Mouse (Mus musculus): ENCODE data around the gene Lgals7. TPM values are rescaled to one million over a fixed set of nuclear protein-coding genes. Genes with fewer than 3 reads are reported as not detected.

The Lgals7 gene
- polyA plus RNA-seq, 2 experiments from 2014 or later = 1.1 to 1.6 TPM

Other genes with a start within 250 kb of the Lgals7 start
- gene Acp7, start 232.5 kb upstream of the Lgals7 start, polyA plus RNA-seq (2017; shearing (Covaris generic)) = not detected
- 1 to 10 TPM; 1.6 to 2.2 TPM for gene Fbxo27, start 171.0 kb upstream of the Lgals7 start, polyA plus RNA-seq (2017; shearing (Covaris generic))
- 10 to 100 TPM in 1 of 2 experiments, 1 to 10 TPM in 1; 9.8 to 15.6 TPM for gene Fbxo17, start 147.0 kb upstream of the Lgals7 start, polyA plus RNA-seq (2017; shearing (Covaris generic))
- 10 to 100 TPM; 66.3 to 68.5 TPM for gene Mrps12, start 122.0 kb upstream of the Lgals7 start, polyA plus RNA-seq (2017; shearing (Covaris generic))
- 10 to 100 TPM in 1 of 2 experiments, 1 to 10 TPM in 1; 8.5 to 11.7 TPM for gene Sars2, start 121.9 kb upstream of the Lgals7 start, polyA plus RNA-seq (2017; shearing (Covaris generic))
- not detected for gene Ccer2, start 107.7 kb upstream of the Lgals7 start, polyA plus RNA-seq (2017; shearing (Covaris generic))
- 100 to 1,000 TPM in 1 of 2 experiments, 10 to 100 TPM in 1; 96.8 to 128 TPM for gene Sirt2, start 97.1 kb upstream of the Lgals7 start, polyA plus RNA-seq (2017; shearing (Covaris generic))
- 10 to 100 TPM; 54.3 to 56.8 TPM for gene Nfkbib, start 96.3 kb upstream of the Lgals7 start, polyA plus RNA-seq (2017; shearing (Covaris generic))
- 100 to 1,000 TPM; 197 to 273 TPM for gene Rinl, start 74.9 kb upstream of the Lgals7 start, polyA plus RNA-seq (2017; shearing (Covaris generic))
- 100 to 1,000 TPM; 181 to 326 TPM for gene Hnrnpl, start 55.3 kb upstream of the Lgals7 start, polyA plus RNA-seq (2017; shearing (Covaris generic))
- gene Ech1, start 38.6 kb upstream of the Lgals7 start, polyA plus RNA-seq (2017; shearing (Covaris generic)) = 100 to 1,000 TPM; 198 to 237 TPM
- gene Lgals4, start 30.0 kb upstream of the Lgals7 start, polyA plus RNA-seq (2017; shearing (Covaris generic)) = 10 to 100 TPM; 28.0 to 57.1 TPM
- gene Capn12, start 17.6 kb downstream of the Lgals7 start, polyA plus RNA-seq (2017; shearing (Covaris generic)) = not detected
- 100 to 1,000 TPM in 1 of 2 experiments, 10 to 100 TPM in 1; 82.6 to 106 TPM for gene Actn4, start 98.5 kb downstream of the Lgals7 start, polyA plus RNA-seq (2017; shearing (Covaris generic))
- gene Eif3k, start 118.0 kb downstream of the Lgals7 start, polyA plus RNA-seq (2017; shearing (Covaris generic)) = 100 to 1,000 TPM; 656 to 763 TPM
- gene Map4k1, start 118.2 kb downstream of the Lgals7 start, polyA plus RNA-seq (2017; shearing (Covaris generic)) = 100 to 1,000 TPM in 1 of 2 experiments, 10 to 100 TPM in 1; 93.7 to 171 TPM